Mouse (Mus musculus) T-cell, adult 2 months (primary cell): Measurements from ENCODE around the gene Moap1.

Source experiments
- DNase-seq: peaks from one replicate; pipeline ENCODE4 v3.0.0; 2022; ENCODE audit warnings: low spot score

Moap1 gene

DNA sequence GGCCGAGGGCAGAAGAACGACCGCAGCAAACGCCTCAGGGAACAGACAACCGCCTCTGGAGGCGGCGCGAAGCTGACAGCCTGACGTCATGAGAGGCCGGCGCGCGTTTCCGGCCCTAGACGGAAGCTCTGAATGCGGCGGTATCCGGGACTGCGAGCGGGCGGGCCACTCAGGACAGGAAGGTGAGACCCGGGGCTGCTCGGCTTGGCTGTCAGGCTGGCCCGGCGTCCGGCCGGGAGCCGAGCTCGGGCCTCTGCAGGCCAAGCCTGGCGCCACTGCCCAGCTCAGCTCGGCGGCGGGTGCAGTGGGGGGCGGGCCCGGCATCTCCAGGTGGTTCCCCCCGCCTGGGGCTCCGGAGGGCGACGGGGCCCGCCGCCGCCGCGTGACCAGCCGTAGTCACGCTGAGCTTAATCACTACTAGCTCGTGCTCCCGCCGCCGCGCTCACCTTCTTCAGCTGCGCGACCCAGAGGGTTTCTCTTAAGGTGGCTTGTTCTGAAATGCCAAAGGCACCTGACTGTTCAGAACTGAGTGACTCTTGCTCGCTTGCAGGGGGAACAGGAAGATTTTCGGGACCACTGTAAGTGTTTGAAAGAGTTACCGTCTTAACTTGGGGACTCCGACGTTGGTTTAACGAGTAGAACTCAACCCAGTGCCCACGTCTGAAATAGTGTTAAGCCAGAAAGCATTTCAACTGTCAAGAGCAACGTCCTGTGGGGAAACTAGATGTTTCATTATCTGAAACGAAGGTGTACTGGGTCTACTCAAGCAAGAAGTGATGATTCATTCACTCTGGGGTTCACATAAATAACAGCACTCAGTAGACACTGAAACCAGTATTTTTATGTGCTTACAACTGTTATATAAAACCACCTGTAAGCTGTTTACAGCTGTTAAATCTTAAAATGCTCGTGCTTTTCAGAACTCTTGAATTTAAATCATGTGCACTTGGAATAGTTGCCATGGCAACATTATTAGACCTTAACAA lies at the start of gene Moap1, which contains the start of gene Tmem251:
TSS of gene Moap1 (minus strand) at position 73 of the 986 bp plus-strand sequence.
TSS of gene Tmem251 (plus strand) at position 174 of the 986 bp plus-strand sequence.
- peak; percentile 92 for DNase-seq

DNA sequence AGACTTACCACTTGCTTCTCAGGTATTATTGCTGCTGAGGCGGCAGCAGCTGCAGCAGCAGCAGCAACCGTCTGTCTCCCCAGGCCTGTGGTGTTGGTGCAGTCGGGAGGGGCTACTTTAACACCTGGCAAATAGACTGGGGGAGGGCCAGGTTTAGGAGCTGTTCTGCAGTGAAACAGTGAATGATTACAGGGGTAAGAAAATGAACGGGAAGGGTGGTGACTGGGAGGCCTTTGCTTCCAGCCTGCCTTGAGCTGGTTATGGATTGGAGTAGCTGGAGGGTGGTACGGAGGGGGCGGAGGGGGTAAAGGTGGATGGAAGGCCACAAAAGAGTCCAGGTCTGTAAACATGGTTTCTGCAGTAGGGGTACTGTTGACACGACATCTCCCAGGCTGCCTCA lies 44.5 kb upstream of the Moap1 start:
- DNase-seq: no peak

DNA sequence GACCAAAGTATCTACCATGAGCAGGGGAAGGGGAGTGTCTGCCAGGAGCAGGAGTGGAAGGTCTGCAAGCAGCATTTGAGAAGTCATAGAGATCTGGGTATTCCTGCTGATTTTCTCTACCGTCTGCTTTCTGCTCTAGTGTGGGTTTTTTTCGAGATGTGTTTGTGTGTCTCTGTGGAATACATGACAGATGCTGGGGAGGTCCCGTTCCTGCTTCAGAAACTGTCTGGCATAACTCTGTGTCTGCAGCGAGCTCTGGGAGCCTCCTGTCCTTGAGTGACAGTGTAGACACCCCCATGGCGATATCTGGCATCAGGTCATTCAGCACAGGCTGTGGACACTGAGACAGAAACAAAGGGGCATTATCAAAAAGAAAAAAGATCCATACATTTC lies 42.1 kb upstream of the Moap1 start:
- no peak for DNase-seq

DNA sequence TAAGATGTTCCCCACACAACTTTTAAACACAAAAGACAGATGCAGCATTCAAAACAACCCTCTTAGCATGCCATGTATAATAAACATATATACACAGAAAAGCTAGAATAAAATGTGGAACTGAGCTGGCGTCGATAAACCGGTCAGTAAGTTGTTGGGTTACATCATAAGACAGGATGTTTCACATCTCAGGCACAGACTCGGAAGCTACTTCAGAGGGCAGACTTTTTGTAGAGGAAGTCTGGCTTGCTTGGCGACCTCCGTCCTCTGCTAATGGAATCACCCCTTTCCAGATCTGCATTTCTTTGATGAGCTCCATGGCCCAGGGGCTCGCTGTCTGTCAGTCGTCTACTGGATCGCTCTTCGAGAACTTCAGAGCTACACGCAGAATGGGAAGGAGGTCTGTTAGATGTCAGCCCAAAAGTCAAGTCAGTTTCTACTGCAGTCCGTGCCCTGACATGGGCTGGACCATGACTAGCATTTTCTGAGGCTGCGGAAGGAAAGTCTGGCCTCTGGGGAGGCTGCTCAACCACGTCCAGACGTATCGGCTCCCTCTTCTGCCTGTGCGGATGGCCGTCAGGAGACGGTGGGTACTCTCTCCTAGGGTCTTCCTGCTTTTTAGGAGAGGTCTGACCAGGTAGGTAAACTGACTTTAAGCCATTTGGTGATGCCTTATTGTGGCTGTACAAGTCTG lies 41.6 kb upstream of the Moap1 start:
- DNase-seq: no peak

DNA sequence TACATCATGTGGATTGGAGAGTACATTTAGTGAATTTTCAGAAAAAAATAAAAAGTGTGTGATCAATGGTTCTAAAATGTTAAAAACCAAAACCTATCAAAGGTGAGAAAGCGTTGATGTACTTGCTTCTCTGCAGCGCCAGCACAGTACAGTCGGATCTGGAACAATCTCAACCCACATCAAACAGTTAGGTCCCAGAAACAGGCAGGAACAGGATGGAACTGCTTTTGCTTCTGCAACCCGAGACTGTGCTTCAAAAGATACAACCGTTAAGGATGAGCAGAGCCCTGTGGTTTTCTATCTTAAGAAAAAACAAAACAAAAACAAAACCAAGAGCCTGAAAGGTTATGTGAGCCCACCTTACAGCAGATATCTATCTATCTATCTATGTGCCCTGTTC lies 39.4 kb upstream of the Moap1 start:
- DNase-seq: peak; percentile 57

DNA sequence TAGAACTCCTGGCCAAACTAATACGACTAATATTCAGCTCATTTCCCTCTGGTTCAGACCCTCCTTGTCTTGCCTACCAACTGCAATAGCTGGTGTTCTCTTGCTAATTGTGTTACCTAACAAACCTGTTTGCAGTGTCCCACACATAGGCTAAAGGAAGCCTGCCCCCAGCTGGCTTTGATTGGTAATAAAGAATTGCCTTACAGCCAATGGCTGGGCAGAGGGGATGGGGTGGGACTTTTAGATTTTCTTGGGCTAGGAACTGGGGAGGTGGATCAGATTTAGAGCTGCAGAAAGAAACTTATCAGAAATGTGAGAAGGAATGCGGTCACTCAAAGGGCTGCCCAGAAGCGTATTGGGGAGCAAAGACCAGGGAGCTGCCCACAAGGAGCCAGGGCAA lies 36.0 kb upstream of the Moap1 start:
- no peak for DNase-seq

DNA sequence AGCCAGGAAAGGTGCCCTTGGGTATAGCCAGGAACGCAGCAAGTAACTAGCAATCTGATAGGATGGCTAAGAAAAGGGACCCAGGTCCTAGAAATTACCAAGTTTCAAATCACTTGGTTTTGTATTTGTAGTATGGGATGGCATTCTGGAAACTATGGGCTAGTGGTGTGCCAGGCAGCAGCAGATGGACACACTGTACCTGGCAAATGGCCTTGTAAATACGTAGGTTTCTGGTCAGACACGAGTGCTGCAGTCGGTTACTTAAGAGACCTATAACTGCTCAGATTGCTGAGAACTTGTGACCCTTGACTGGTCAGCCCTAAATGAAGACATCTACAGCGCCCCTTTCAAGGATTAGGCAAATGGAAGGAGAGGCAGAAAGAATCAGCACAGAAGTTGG lies 34.7 kb upstream of the Moap1 start:
- no peak for DNase-seq

DNA sequence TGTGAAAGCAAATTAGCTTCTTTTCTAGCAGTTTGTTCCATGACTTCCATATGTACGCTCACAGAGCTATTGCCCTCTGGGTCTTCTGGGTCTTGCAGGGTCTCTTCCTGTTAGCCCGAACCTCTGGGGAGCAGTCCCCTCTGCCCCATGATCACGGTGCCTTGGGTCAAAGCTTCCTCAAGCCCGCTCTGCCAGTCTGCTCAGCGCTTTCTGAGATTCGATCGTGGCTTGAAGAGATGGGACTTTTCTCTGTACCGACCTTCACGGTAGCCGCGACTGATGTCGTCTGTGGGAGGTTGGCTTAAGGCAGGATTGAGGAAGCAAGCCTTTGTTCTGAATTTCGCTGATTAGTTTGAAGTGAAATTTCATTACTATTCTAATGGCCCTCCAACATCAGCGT lies 32.6 kb upstream of the Moap1 start:
- no peak for DNase-seq

DNA sequence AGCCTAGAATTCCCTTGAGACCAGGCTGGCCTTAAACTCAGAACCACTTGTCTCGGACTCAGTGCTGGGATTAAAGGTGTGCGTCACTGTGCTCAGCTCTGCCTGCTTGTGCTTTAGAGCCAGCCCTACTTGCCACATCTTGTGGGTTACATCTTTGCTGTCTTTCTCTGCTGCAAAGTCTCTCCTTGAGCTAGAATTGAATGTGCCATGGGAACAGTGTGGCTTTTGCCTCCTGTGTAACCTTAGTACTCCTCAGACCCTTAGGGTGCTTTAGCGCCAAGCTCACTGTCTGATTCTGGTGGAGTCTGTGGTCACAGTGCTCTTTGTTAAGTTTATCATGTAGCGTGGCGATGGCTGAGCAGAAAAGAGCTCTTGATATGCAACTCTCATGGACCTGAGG lies 29.2 kb upstream of the Moap1 start:
- DNase-seq: no peak

DNA sequence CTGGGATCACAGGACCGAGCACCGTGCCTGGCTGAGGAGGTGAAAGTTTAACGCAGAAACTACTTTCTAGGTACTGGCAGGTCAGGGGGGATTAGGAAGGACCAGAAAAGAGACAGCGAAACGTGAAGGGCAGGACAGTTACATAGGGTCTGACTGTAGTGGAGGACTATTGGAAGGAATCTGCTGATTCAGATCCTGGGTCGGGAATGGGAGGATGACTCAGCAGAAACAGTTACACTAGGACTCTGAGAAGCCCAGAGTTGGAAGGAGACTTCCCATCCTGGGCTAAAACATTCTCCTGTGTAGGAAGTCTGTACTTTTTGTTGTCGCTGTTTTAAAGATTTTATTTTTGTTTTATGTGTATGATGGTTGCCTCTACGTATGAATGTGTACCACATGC lies 28.1 kb upstream of the Moap1 start:
- no peak for DNase-seq

DNA sequence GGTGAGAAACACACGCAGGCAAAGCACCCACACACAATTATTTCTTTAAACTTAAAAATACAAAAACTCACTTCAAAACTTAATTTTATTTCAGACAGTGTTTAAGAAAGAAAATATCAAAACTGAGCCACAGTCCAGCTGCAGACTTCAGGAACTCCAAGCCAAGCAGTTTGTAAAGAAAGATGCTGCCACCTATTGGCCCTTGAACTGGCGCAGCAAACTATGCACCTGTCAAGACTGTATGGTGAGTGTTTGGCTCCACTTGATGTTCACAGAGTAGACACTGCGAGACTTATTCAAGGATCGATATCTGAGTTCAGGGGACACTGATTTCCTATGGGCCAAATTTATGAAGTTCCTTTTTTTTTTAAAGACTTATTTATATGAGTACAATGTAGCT lies 25.5 kb upstream of the Moap1 start:
- DNase-seq: peak; percentile 9

DNA sequence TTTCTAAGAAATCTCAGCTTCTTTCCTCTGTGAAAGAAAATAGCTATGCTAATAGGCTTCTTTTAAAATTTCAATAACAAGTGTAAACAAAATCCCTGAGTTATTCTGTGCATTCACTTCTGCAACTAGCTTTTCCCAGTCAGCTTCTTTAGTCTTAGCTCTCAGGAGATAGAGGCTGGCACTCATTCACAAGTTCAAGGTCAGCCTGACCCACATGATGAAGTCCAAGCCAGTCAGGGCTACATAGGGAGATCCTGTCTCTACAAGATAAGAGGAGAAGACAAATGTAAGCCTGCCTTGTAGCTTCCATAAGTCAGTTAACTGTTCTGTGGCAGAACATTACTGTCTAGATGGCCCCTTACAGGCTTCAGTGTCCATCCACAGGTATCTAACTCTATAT lies 20.2 kb upstream of the Moap1 start:
- no peak for DNase-seq

DNA sequence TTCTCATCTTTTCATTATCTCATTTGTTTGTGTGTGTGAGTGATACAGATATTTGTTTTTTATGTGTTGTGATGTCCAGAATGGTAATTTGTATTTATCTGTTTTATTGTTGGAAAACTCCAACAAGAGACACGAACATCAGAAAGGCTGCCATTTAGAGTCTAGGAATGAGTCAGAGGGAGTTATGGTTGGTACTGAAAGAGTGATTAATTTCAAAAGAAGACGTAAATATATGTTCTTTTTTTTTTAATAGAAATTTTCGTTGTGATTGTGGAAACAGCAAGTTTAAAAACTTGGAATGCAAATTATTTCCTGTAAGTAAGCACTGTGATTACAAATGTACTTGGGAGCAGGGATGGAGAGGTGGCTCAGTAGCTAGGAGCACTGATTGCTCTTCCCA lies 18.2 kb upstream of the Moap1 start:
- DNase-seq: no peak

DNA sequence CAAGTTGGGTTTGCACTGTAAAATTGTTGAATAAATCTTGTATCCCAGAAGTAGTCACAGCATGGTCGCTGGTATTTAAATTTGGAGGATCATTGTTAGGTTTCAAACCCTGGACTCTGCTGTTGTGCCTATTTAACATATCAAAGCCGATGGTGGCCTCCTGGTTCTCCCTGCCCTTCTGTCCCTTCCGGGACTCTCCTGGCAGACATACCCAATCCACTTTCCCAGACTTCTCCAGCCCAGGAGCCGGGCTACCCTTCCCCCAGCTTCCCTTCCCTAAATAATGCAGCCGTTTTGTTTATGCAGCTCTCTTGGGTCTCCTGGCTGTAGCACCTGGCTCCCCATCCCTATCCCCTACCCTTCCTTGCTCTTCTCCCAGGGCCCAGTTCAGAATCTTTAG lies 15.5 kb upstream of the Moap1 start:
- no peak for DNase-seq

DNA sequence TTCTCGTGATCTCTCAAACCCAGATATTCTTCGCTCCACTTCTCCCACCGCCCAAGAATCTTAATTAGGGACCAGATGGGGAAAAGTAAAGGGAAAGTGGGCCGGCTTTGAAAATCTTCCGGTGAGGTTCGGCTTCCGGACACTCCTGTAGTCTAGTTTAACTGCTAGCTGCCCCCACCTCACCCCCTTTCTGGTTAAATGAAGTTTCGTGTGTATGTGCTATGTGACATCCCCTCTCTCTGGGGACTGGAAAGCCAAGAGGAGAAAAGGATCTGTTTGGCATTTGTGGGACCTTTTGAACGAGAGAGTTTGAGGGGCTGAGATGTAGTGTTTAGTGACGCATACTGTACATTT lies 14.9 kb upstream of the Moap1 start, which contains the start of gene Gm20604:
TSS of gene Gm20604 (minus strand) at position 270 of the 354 bp plus-strand sequence.
- no peak for DNase-seq

DNA sequence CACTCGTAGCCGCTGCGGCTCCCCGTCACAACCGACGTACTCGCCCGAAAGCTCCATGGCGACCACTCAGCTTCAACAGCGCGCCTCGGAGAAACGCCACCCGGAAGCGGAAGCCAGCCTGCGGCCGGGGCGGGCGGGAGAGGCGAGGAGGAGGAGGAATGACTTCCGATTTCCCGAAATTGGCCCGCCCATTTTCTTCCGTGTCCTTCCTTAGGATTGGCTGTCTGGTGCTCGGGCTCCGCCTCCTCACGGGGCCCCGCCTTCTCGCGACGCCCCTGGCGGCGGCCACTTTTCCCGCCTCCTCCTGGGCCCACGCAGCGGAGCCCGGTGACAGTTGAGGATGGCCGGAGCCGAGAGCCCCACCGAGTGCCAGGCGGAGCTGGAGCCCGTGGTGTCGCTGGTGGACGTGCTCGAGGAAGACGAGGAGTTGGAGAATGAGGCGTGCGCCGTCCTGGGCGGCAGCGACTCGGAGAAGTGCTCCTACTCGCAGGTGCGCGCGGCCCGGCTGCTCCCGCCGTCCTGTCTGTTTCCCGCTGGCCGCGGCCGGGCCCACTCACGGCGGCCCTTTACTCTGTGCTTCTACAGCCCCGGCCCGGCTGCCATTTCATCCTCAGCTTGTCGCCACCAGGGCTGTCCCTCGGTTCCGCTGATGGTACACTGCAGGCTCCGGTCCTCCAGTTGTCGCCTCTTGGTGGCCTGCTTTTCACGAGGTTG lies 14.4 kb upstream of the Moap1 start, which contains the start of the genes Gm28051, Gon7 and Ubr7:
TSS of gene Gm28051 (minus strand) at position 77 of the 714 bp plus-strand sequence.
TSS of gene Gon7 (minus strand) at position 115 of the 714 bp plus-strand sequence.
TSS of gene Ubr7 (plus strand) at position 279 of the 714 bp plus-strand sequence.
- DNase-seq: peak; percentile 95

DNA sequence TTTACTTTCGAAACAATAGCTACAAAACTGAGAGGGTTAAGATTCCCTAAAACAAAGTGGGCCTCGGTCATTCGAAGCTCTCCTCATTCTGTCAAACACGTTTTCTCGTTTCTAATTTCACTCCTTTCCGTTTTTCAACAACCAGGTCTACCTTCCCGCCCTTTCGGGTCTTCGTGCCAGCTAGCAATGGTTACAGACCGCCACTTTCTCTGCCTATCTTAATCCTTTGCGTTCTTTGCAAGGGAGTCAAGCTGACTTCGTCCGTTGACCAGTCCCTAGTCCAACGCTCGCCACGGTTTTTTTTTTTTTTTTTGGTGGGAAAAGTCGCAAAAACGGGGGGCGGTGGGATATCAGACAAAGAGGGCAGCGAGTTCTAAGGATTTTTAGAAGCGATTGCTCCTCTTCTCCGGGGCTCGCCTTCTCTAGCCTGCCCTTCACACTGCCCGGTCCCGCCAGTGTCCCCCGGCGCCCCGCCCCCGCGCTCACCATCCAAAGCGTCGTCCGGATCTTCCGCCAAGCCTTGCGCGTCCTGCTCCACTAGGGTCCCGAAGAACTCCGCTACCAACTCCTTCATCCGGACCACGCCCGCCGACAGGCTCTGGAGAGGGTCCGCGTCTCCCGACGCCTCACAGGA lies 13.7 kb upstream of the Moap1 start:
- peak; percentile 8 for DNase-seq

DNA sequence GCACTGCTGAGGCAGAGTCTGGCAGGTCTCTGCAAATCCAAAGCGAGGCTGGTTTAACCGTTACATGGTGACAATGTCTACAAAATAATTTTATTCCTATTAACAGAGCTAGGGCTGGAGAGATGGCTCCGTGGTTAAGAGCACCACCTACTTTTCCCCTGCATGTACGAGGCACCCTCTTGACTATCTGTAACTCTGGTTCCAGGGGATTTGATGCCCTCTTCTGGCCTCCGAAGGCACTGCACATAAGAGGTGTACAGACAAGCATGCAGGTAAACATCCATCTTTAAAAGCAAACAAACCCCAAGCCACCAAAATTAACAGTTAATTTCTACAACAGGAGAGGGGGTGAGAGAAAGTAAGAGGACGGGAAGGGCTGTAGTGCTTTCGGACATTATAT lies 12.8 kb upstream of the Moap1 start:
- peak; percentile 69 for DNase-seq

DNA sequence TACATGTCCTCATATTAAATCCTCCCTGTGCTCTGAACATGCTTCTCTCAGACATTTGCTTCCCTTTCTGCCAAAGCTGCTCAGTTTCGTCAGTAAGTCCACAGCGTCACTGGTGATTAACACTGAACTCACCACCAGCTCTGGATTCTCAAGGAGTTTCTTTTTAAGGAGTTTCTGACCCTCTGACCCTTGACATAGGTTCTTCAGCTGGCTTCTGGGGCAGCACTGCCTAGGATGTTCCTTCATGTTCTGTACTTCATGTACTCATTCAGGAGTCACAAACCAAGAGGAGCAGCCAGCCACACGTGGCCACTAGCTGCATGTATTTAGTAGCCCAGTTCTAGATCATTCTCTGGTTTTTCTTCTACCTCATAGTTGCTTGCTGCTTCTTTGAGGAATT lies 4.8 kb upstream of the Moap1 start:
- DNase-seq: no peak

DNA sequence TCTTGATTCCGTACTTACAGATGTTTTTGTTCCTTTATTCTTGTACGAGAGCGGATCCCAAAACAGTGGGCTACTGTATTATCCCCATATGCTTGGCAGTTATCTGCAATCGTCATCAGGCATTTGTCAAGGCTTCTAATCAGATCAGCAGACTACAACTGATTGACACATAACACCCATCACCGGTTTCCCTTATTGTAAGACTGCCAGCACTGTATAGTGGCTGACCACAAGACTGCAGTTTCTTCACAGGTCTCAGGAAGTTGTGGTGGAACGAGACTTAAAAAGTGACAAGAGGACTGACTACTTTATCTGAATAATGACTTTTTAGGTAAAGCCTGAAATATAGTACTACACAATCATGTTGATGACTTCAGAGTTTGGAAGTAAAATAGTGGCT lies 1.4 kb upstream of the Moap1 start:
- peak; percentile 80 for DNase-seq

DNA sequence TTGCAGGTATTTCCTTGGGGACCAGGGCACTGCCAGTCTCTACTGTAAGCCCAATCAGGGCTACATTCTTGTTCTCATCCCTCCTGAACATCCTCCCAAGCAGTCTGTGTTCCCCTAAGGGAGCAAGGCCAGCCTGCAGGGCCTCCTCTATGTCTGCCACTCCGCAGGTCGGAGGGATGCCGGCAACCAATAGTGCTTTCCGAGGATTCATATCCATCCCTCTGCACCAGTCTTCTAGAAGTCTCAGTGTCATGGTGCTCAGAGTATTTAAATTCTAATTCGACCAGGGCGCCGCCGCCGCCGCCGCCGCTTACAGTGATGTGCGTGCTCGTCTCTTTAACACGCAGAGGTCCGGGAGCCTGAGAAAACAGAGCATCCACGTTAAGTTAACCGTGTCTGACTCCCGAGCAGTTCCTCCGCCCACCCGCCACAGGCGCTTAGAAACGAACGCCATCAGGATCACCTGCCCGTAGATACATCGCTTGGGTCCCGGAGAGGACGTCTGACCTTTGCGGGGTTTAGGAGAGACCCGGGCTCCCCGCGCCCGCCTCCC lies 349 bp downstream of the Moap1 start:
- no peak for DNase-seq
